Mouse (Mus musculus) hindbrain, embryonic 14.5 days (tissue): ENCODE measurements around the gene Slc1a1. TPM values are rescaled to one million over a fixed set of nuclear protein-coding genes. Genes with fewer than 3 reads are reported as not detected.

Experiments
- ATAC-seq: fragments of 200-750 bp; cut with Nextera tagmentation; 2 replicates; pipeline ENCODE4 v1.8.0; 2017; ENCODE audit warnings: moderate number of reproducible peaks, mild to moderate bottlenecking, moderate TSS enrichment, moderate library complexity; ENCODE audit not compliant: low FRiP score
- DNase-seq: peaks from one replicate; pipeline ENCODE4 v3.0.0-alpha.2; 2015; ENCODE audit warnings: low spot score
- H3K27ac ChIP-seq: fragments of 300-500 bp; sonication (generic); 2 replicates; pipeline ENCODE4 v1.5.1; 2014; ENCODE audit warnings: mild to moderate bottlenecking, moderate library complexity
- H3K27me3 ChIP-seq: fragments of 300-500 bp; sonication (generic); 2 replicates; pipeline ENCODE4 v1.6.1; 2014; ENCODE audit warnings: mild to moderate bottlenecking, low read length, mixed read lengths; ENCODE audit not compliant: control insufficient read depth, insufficient read depth
- H3K36me3 ChIP-seq: fragments of 300-500 bp; sonication (generic); replicated peaks from 2 replicates; pipeline ENCODE4 v1.6.1; 2014; ENCODE audit not compliant: control insufficient read depth, insufficient read depth
- H3K4me1 ChIP-seq: fragments of 300-500 bp; sonication (generic); replicated peaks from 2 replicates; pipeline ENCODE4 v1.6.1; 2014; ENCODE audit warnings: antibody characterized with exemption, low read length, mixed read lengths; ENCODE audit not compliant: control insufficient read depth, insufficient read depth
- H3K4me2 ChIP-seq: fragments of 300-500 bp; sonication (generic); replicated peaks from 2 replicates; pipeline ENCODE4 v1.6.1; 2014; ENCODE audit warnings: mild to moderate bottlenecking, moderate library complexity
- H3K4me3 ChIP-seq: fragments of 300-500 bp; sonication (generic); replicated peaks from 2 replicates; pipeline ENCODE4 v1.5.1; 2014; ENCODE audit warnings: mild to moderate bottlenecking, low read length
- H3K9ac ChIP-seq: fragments of 300-500 bp; sonication (generic); 2 replicates; pipeline ENCODE4 v1.6.1; 2014
- H3K9me3 ChIP-seq: fragments of 300-500 bp; sonication (generic); 2 replicates; pipeline ENCODE4 v1.6.1; 2016; ENCODE audit warnings: low read length; ENCODE audit not compliant: control insufficient read depth
- WGBS: fragments of 180-500 bp; shearing (Covaris S2); extraction: QIAGEN DNeasy Blood & Tissue Kit; methylation state at CpG from one replicate; pipeline ENCODE4 v1.1.7; 2014; 5-methylcytosine and 5-hydroxymethylcytosine counted together
- polyA plus RNA-seq: library from polyadenylated mRNA; unstranded; fragments of >200 nt; fragmentation: Nextera tagmentation; extraction: Ambion mirVana; gene quantifications from 2 replicates; pipeline ENCODE4 v1.2.1, GENCODE M21; 2014

Slc1a1 gene
- 27.8 and 34.4 TPM in 2 replicates for polyA plus RNA-seq

DNA sequence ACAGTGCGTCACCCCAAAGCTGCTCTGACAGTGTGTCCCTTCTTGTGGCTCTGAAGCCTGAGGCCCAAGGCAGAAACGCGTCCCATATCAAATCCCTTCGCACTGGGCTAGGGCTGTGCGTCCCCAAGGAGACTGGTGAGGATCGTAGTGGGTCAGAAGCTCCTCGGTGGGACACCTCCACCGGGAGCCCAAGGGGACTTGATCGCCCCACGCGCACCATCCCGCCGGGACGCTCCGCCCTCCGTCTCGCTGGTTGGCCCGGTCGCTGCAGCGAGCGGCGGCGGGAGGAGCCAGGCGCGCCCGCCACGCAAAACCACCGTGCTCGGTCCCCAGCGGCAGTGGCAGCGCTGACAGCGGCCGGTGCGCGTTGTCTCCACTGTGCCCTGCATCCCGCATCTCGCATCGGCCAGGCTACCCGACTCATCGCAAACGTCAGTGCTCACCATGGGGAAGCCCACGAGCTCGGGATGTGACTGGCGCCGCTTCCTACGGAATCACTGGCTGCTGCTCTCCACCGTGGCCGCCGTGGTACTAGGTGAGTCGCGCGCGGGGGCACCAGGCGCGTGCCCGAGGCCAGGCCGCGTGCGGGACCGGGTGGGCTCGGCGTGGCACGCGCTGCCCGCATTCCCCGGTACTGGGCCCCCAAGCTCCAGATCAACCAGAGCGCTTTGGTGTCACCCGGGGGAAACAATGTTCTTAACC lies at the start of gene Slc1a1:
Gene Slc1a1 (plus strand): TSS at position 252 of the 702 bp plus-strand sequence.
- ATAC-seq, result peak; percentile 94
- under 1% methylated on average over 67 of the region's 68 CpGs for WGBS
- H3K27me3 ChIP-seq, result 0 out of 2 replicates have a peak, but pooled peaks cover 3% of the 10 kb centered on the region
- H3K4me3 ChIP-seq, result peak within 1 kb of the TSS; percentile 45
- peak; percentile 78 for DNase-seq
- H3K36me3 ChIP-seq, result no peaks in the 10 kb centered on the region
- H3K4me2 ChIP-seq, result peak within 1 kb of the TSS; percentile 91
- H3K9ac ChIP-seq, result peak within 1 kb of the TSS; percentile 74
- H3K27ac ChIP-seq, result peak within 1 kb of the TSS; percentile 58
- peaks cover 14% of the 10 kb centered on the region for H3K4me1 ChIP-seq
- H3K9me3 ChIP-seq, result 0 out of 2 replicates have a peak, but pooled peaks cover 10% of the 10 kb centered on the region

DNA sequence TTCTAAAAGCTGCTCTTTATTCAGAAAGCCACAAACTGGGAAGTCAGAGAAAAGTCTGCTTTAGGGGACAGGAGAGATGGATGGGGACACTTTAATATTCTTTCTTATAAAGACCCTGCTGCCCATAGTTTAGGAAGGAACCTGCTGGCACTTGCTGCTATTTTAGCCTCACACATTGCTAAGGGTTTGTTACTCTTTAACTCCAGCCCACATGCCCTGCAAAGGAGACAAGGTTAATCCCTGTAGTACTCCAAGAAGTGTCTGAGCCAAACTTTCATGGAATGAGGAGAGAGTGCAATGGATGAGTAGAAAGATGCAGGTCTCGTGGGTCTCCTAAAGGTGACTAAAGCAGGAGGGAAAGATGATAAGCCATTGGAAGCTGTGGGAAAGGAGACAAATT lies 44.7 kb upstream of the Slc1a1 start:
- 68% methylated on average over 1 of the region's 1 CpGs for WGBS
- Histone ChIP-seq H3K4me2 (no peak overlapping the region), H3K36me3 (no peaks in the 10 kb centered on the region), H3K27me3 (no peaks in the 10 kb centered on the region), H3K27ac (no peak overlapping the region), H3K9me3 (no peaks in the 10 kb centered on the region), H3K4me1 (no peaks in the 10 kb centered on the region), H3K9ac (no peak overlapping the region), H3K4me3 (no peak overlapping the region)
- ATAC-seq (no peak), DNase-seq (no peak)

DNA sequence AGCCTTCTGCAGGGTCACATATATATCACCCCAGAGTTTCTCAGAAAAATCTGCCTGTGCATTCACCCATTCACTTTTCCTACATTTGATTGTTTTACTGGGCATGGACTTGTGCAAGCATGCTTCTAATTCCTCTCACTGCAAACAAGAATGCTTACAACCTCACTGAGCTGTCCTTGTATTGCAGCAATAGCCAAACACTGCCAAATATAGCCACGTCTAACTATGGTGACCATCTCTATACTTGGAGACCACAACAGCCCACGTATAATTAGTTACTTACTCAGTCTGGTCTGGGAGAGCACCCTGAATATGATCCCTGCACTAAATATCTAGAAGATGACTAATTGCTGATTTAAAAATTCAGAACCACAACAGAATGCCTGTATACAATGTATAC lies 41.5 kb upstream of the Slc1a1 start:
- H3K36me3 ChIP-seq, result no peaks in the 10 kb centered on the region
- no peak overlapping the region for H3K9ac ChIP-seq
- H3K27me3 ChIP-seq, result no peaks in the 10 kb centered on the region
- 89% methylated on average over 2 of the region's 2 CpGs for WGBS
- H3K4me1 ChIP-seq, result no peaks in the 10 kb centered on the region
- H3K9me3 ChIP-seq, result no peaks in the 10 kb centered on the region
- H3K4me3 ChIP-seq, result no peak overlapping the region
- DNase-seq, result no peak
- no peak overlapping the region for H3K27ac ChIP-seq
- no peak overlapping the region for H3K4me2 ChIP-seq
- no peak for ATAC-seq

DNA sequence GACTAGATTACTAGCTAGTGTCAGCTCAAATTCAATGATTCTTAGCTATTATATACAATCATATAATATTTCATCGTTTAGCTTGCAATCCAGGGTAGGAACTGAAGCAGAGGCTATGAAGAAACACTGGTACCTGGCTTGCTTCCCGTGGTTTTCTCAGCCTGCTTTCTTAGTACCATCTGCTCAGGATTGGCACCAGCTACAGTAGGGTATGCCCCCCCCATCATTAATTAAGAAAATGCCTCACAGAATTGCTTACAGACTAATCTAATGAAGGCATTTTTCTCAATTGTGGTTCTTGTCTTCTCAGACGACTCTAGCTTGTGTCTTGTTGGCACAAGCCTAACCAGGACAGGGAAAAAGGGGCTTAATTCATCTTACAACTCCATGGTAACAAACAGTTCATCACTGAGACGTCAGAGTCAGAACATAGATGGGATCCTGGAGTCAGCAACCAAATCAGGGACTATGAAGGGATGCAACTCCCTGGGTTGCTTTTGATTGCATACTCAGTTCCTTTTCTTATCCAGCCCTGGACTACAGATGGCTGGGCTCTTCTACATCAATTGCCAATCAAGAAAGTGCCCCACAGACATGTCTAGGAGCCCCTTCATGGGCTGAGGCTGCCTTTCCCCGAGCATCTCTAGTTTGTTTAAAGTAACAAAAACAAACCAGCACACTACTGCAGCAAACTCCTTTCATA lies 38.6 kb upstream of the Slc1a1 start:
- no peak overlapping the region for H3K4me3 ChIP-seq
- H3K27me3 ChIP-seq, result no peaks in the 10 kb centered on the region
- H3K27ac ChIP-seq, result no peak overlapping the region
- H3K9me3 ChIP-seq, result no peaks in the 10 kb centered on the region
- H3K36me3 ChIP-seq, result no peaks in the 10 kb centered on the region
- WGBS, result 62% methylated on average over 5 of the region's 5 CpGs
- no peaks in the 10 kb centered on the region for H3K4me1 ChIP-seq
- H3K9ac ChIP-seq, result no peak overlapping the region
- ATAC-seq, result no peak
- DNase-seq, result no peak
- H3K4me2 ChIP-seq, result no peak overlapping the region

DNA sequence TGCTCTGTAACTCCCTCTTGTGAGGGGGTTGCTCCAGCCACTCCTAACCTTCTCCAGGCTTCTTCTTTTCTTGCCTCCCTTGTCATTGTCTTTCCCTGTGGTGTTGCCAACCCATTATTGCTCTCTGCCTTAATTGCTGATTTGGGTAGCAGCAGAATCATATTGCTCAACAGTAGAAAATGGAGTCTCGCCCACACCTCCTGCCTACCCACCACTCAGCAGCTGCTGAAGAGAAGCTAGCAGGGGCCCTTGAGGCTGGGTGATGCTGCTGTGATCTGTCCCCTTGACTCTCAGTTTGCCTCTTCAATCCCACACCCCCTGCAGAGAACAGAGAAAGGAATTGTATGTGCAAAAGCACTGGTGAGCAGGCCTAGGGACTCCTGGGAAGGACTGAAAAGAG lies 37.9 kb upstream of the Slc1a1 start:
- Histone ChIP-seq H3K4me3 (no peak overlapping the region), H3K4me2 (no peak overlapping the region), H3K9ac (no peak overlapping the region), H3K4me1 (no peaks in the 10 kb centered on the region), H3K9me3 (no peaks in the 10 kb centered on the region), H3K27me3 (no peaks in the 10 kb centered on the region), H3K27ac (no peak overlapping the region), H3K36me3 (no peaks in the 10 kb centered on the region)
- 68% methylated on average over 1 of the region's 1 CpGs for WGBS
- ATAC-seq (no peak), DNase-seq (no peak)

DNA sequence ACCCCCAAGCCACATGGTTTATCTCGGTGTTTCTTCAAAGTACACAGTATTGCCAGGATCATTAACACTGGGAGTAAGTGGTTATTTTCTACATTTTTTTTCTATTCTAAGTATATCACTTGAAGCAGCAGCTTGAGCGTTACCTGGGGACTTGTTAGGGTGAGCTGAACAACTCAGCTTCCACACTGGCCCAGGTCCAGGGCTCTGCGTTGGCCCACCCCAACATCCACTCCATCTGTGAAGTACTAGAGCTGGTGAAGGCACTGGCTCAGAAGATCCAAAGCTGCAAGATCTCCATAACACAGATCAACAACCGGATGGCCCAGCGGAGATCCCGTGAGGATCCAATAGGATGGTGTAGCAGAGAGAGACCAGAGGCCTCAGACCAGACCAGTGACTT lies 37.2 kb upstream of the Slc1a1 start:
- WGBS, result 88% methylated on average over 6 of the region's 6 CpGs
- ATAC-seq, result no peak
- Histone ChIP-seq H3K9ac (no peak overlapping the region), H3K27me3 (no peaks in the 10 kb centered on the region), H3K4me1 (no peaks in the 10 kb centered on the region), H3K27ac (no peak overlapping the region), H3K4me3 (no peak overlapping the region), H3K36me3 (no peaks in the 10 kb centered on the region), H3K9me3 (no peaks in the 10 kb centered on the region), H3K4me2 (no peak overlapping the region)
- no peak for DNase-seq

DNA sequence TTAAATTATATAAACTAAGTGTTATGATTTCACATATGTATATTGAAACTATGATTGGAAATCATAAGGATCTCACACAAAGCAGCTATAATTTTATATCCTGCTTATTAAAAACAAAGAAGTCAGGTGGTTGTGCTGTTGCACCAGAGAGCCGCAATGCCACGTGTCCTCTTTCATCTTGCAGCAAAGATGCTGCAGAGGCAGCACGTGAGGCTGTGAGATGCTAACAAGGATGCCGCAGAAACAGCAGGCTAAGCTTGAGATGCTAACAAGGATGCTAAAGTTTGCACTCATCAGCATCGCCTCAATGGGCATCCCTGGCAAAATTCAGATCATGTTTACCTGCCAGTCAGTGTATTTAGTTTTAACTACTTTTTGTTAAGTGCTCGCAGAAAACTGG lies 34.4 kb upstream of the Slc1a1 start:
- no peak for ATAC-seq

DNA sequence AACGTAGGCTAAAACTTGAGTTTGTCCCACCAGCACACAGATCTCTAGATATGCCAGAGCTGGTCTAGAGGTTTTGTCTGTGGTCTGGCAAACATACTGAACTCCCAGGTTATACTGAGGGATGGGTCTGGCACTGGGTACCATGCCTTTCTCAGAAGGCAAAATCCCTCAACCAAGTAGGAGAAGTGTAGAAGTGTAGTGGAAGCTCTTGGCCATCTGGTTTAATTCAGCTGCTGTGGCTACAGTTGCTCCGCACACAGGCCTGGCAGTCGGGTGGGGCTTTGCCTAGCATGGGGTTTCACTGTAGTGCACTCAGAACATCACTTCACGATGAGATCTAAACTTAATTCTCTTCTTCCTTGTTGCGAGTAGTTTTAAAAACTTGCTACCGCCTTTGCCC lies 28.6 kb upstream of the Slc1a1 start:
- H3K36me3 ChIP-seq, result no peaks in the 10 kb centered on the region
- DNase-seq (no peak), ATAC-seq (no peak)
- no peak overlapping the region for H3K9ac ChIP-seq
- no peak overlapping the region for H3K4me3 ChIP-seq
- H3K27me3 ChIP-seq, result no peaks in the 10 kb centered on the region
- H3K4me2 ChIP-seq, result no peak overlapping the region
- no peak overlapping the region for H3K27ac ChIP-seq
- no peaks in the 10 kb centered on the region for H3K9me3 ChIP-seq
- WGBS, result 88% methylated on average over 6 of the region's 6 CpGs
- H3K4me1 ChIP-seq, result no peaks in the 10 kb centered on the region

More for the DNA sequence above, 34.4 kb upstream of the Slc1a1 start:
- WGBS, result 36% methylated on average over 6 of the region's 6 CpGs
- Histone ChIP-seq H3K27me3 (no peaks in the 10 kb centered on the region), H3K9me3 (no peaks in the 10 kb centered on the region), H3K4me2 (no peak overlapping the region), H3K4me3 (no peak overlapping the region), H3K36me3 (no peaks in the 10 kb centered on the region), H3K27ac (no peak overlapping the region), H3K4me1 (no peaks in the 10 kb centered on the region), H3K9ac (no peak overlapping the region)
- DNase-seq, result no peak

DNA sequence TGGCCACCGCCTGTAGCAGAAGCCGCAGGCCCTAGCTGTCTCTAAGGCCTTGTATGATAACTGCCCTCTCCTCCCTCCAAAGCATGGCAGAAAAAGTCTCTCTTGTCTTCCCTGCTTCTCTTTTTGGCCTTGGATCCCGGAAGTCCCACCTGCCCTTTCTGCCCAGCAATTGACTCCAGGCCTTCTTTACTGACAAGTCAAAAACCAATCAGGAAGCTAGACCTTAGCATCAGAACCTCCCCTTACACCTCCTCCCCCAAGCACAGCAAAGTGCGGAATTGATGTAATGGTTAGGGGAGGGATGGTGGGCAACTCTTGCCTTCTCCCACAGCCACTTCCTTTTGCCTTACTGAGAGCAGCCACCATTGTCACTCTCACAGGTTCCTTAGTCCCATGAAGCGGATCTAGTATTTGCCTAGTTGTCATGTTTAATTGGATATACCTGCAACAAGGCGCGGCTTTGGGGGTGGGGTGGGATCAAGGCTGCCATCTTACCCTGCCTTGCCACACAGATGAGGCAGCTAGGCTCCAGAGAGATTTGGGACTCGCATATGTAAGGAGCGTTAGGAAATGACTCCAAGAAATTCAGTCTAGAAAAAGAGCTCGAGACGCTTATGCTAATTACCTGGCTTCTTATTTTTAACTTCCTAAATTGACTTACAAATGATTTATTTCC lies 27.9 kb upstream of the Slc1a1 start:
- H3K27ac ChIP-seq, result no peak overlapping the region
- no peak for ATAC-seq

More for the DNA sequence above, 27.9 kb upstream of the Slc1a1 start:
- Histone ChIP-seq H3K9ac (no peak overlapping the region), H3K27me3 (no peaks in the 10 kb centered on the region), H3K4me1 (no peaks in the 10 kb centered on the region), H3K4me3 (no peak overlapping the region), H3K9me3 (no peaks in the 10 kb centered on the region), H3K36me3 (no peaks in the 10 kb centered on the region), H3K4me2 (no peak overlapping the region)
- no peak for DNase-seq
- 89% methylated on average over 11 of the region's 11 CpGs for WGBS
